Mouse (Mus musculus) erythroblast, embryonic 14.5 days (primary cell): Measurements from ENCODE around the gene Igfbp4.

Source experiments
- GATA1 ChIP-seq: IDR thresholded peaks from 2 replicates; pipeline ENCODE4 v1.6.1; 2012; ENCODE audit warnings: low read length, inconsistent platforms, mixed read lengths
- TAL1 ChIP-seq: IDR thresholded peaks from 3 replicates; pipeline ENCODE4 v1.6.1; 2012; ENCODE audit warnings: low read length, inconsistent platforms, mixed read lengths

DNA sequence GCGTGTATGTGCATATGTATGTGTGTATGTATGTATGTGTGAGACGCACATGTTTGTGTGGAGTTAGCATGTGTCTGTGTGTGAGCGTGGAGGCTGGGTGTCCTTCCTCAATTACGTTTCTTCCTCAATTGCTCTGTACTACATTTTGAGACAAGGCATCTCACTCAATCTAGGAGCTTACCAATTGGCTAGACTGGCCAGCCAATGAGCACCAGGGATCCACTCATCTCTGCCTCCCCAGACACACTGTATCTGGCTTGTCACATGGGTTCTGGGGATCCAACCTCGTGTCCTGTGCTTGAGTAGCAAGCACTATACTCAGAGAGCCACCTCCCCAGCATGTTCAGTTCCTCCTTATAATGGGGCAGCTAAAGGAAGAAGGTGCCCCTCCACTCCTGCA, 27.4 kb downstream of the Igfbp4 start:
- TF ChIP-seq GATA1: no peak
- TF ChIP-seq TAL1: no peak
